Mouse (Mus musculus): ENCODE data around the gene Cwf19l2. TPM values are rescaled to one million over a fixed set of nuclear protein-coding genes. Genes with fewer than 3 reads are reported as not detected.
"Not testable (repeated sequence)": the region's sequence is repeated elsewhere in the genome, so short reads cannot be mapped to it uniquely, and the experiment has no call there.

Cwf19l2 gene
- total and polyA plus RNA-seq, 3 experiments, result 17.4 to 18.8 TPM; not detected in 1

GRCm38 (mm10) chr9:3403251-3404208, at the start of gene Cwf19l2 (continued):
- TF ChIP-seq TBP (IDR thresholded peaks at IDR 0.05; ENCODE audit: low read depth, low read length) (peak; percentile 94), USF2 (IDR thresholded peaks at IDR 0.05; ENCODE audit: borderline replicate concordance in 1 of 2, insufficient read depth in 1 of 2, low read depth in 1 of 2, low read length in 2 of 2) (peak in 1 of 2 experiments; percentile 33; a peak in 1 of 4 replicates), UBTF (IDR thresholded peaks at IDR 0.05; ENCODE audit: borderline replicate concordance, insufficient read depth, low read depth, low read length) (no peak), EP300 (IDR thresholded peaks at IDR 0.05; ENCODE audit: low read depth in 1 of 2, low read length in 2 of 2) (peak in 1 of 2 experiments; percentile 45; a peak in 2 of 4 replicates), POLR2A (IDR thresholded peaks at IDR 0.05; ENCODE audit: control insufficient read depth in 1 of 2, insufficient read depth in 1 of 2, low read depth in 1 of 2, low read length in 2 of 2, poor library complexity in 1 of 2) (peak; percentile 60 to 95; a peak in 3 of 4 replicates)

GRCm38 (mm10) chr9:3376323-3376722, 27.1 kb upstream of the Cwf19l2 start:
- not testable (repeated sequence) for DNase-seq (ENCODE audit: low read depth, low spot score); H3K79me2 ChIP-seq (ENCODE audit: control insufficient read depth, insufficient read depth, low read length, poor library complexity); H3K27ac ChIP-seq (ENCODE audit: control insufficient read depth, low read depth, low read length); H3K4me1 ChIP-seq (ENCODE audit: control insufficient read depth in 1 of 2, insufficient read depth in 2 of 2, low read length in 2 of 2); H3K9ac ChIP-seq (ENCODE audit: control insufficient read depth, low read depth, low read length, poor library complexity, severe bottlenecking); H3K9me3 ChIP-seq (replicated peaks; ENCODE audit: insufficient read depth, low read length); H3K4me3 ChIP-seq (ENCODE audit: control insufficient read depth in 1 of 2, insufficient read depth in 1 of 2, low read depth in 2 of 2, low read length in 2 of 2); H3K27me3 ChIP-seq (ENCODE audit: control insufficient read depth in 1 of 2, insufficient read depth in 2 of 2, low read length in 2 of 2)
- H3K36me3 ChIP-seq (ENCODE audit: control insufficient read depth in 1 of 2, insufficient read depth in 2 of 2, low read length in 2 of 2), result peaks cover 0 to 20% of the 10 kb centered on the region in 2 experiments; a peak in 2 of 4 replicates

GRCm38 (mm10) chr9:3404372-3404771, 980 bp downstream of the Cwf19l2 start:
- DNase-seq (ENCODE audit: low read depth, low spot score), result peak; percentile 87
- TF ChIP-seq MYB (IDR thresholded peaks at IDR 0.05; ENCODE audit: low read depth, low read length) (no peak), SIN3A (IDR thresholded peaks at IDR 0.05; ENCODE audit: low read length) (no peak), JUND (IDR thresholded peaks at IDR 0.05; ENCODE audit: low read depth, low read length) (peak; percentile 75; the same call in 1 of the 2 replicates), POLR2AphosphoS5 (IDR thresholded peaks at IDR 0.05; ENCODE audit: borderline replicate concordance, low read depth, low read length) (no peak), ZC3H11A (IDR thresholded peaks at IDR 0.05; ENCODE audit: low read depth, low read length) (no peak), E2F4 (IDR thresholded peaks at IDR 0.05; ENCODE audit: borderline replicate concordance, low read depth, low read length) (no peak), CHD1 (IDR thresholded peaks at IDR 0.05; ENCODE audit: low read depth, low read length) (peak; percentile 27; the same call in 1 of the 2 replicates), SMC3 (IDR thresholded peaks at IDR 0.05; ENCODE audit: low read depth, low read length) (peak; percentile 20; the same call in 1 of the 2 replicates), RCOR1 (IDR thresholded peaks at IDR 0.05; ENCODE audit: low read depth, low read length) (0 out of 2 replicates have a peak, but pooled peaks have one; percentile 48), MAFK (IDR thresholded peaks at IDR 0.05; ENCODE audit: borderline replicate concordance, low read depth, low read length) (no peak), TCF12 (IDR thresholded peaks at IDR 0.05; ENCODE audit: low read depth, low read length) (no peak), HCFC1 (IDR thresholded peaks at IDR 0.05; ENCODE audit: low read depth, low read length) (no peak), RAD21 (IDR thresholded peaks at IDR 0.05; ENCODE audit: low read depth, low read length) (no peak), MAX (IDR thresholded peaks at IDR 0.05; ENCODE audit: low read length) (peak; percentile 38; the same call in 1 of the 2 replicates)
- Histone ChIP-seq H3K27ac (ENCODE audit: control insufficient read depth, low read depth, low read length) (peak overlapping the region; percentile 93), H3K4me3 (ENCODE audit: control insufficient read depth in 1 of 2, insufficient read depth in 1 of 2, low read depth in 2 of 2, low read length in 2 of 2) (peak overlapping the region; percentile 77 to 87), H3K9ac (ENCODE audit: control insufficient read depth, low read depth, low read length, poor library complexity, severe bottlenecking) (peak overlapping the region; percentile 83), H3K27me3 (ENCODE audit: control insufficient read depth in 1 of 2, insufficient read depth in 2 of 2, low read length in 2 of 2) (no peaks in the 10 kb centered on the region), H3K9me3 (replicated peaks; ENCODE audit: insufficient read depth, low read length) (no peaks in the 10 kb centered on the region), H3K4me1 (ENCODE audit: control insufficient read depth in 1 of 2, insufficient read depth in 2 of 2, low read length in 2 of 2) (peaks cover 7 to 11% of the 10 kb centered on the region in 2 experiments; a peak in 2 of 4 replicates), H3K36me3 (ENCODE audit: control insufficient read depth in 1 of 2, insufficient read depth in 2 of 2, low read length in 2 of 2) (peaks cover 1 to 16% of the 10 kb centered on the region in 2 experiments; a peak in 2 of 4 replicates), H3K79me2 (ENCODE audit: control insufficient read depth, insufficient read depth, low read length, poor library complexity) (peaks cover 15% of the 10 kb centered on the region)

- DNase-seq (ENCODE audit: low read depth, low spot score); H3K9me3 ChIP-seq (replicated peaks; ENCODE audit: insufficient read depth, low read length); H3K9ac ChIP-seq (ENCODE audit: control insufficient read depth, low read depth, low read length, poor library complexity, severe bottlenecking): not testable (repeated sequence)
Measured at GRCm38 (mm10) chr9:3439555-3440300, 36.3 kb downstream of the Cwf19l2 start.

More at GRCm38 (mm10) chr9:3439555-3440300, 36.3 kb downstream of the Cwf19l2 start:
- not testable (repeated sequence) for H3K4me1 ChIP-seq (ENCODE audit: control insufficient read depth in 1 of 2, insufficient read depth in 2 of 2, low read length in 2 of 2); H3K36me3 ChIP-seq (ENCODE audit: control insufficient read depth in 1 of 2, insufficient read depth in 2 of 2, low read length in 2 of 2); H3K79me2 ChIP-seq (ENCODE audit: control insufficient read depth, insufficient read depth, low read length, poor library complexity); H3K27ac ChIP-seq (ENCODE audit: control insufficient read depth, low read depth, low read length); H3K4me3 ChIP-seq (ENCODE audit: control insufficient read depth in 1 of 2, insufficient read depth in 1 of 2, low read depth in 2 of 2, low read length in 2 of 2); H3K27me3 ChIP-seq (ENCODE audit: control insufficient read depth in 1 of 2, insufficient read depth in 2 of 2, low read length in 2 of 2)

Measured in MEL (cell line).